Mouse (Mus musculus): ENCODE results near the gene Ddx54. TPM values are rescaled to one million over a fixed set of nuclear protein-coding genes. Genes with fewer than 3 reads are reported as not detected.

Gene Ddx54
- polyA plus RNA-seq, 1 experiment from 2014 or later: 38.4 TPM

DNA sequence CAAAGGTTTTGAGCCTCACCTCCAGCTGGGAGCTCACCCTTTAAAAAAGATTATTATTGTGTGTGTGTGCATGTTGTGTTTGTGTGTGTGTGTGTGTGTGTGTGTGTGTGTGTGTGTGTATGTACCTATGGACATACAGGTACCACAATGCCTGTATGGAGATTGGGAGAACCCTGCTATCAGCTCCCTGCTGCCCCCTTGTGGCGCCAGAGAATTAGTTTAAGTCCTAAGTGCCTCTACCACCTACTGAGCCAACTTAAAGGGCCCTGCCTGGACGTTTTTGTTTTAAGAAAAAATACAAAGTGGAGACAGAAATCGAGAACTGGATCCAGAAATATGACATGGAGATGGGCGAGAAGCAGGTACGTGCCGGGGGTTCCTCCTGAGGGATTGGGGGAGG, 7.7 kb upstream of the Ddx54 start:
- no peaks in the 10 kb centered on the region for H3K36me3 ChIP-seq (ENCODE audit: control insufficient read depth, insufficient read depth, low read length)
- peak overlapping the region; percentile 71 for H3K27ac ChIP-seq (ENCODE audit: low read depth, low read length)
- peak overlapping the region; percentile 71 for H3K4me2 ChIP-seq (ENCODE audit: low read length)
- peak overlapping the region; percentile 65 for H3K9ac ChIP-seq (ENCODE audit: low read depth, low read length)
- H3K27me3 ChIP-seq (replicated peaks; ENCODE audit: control insufficient read depth, insufficient read depth, low read length): no peaks in the 10 kb centered on the region
- H3K4me3 ChIP-seq (ENCODE audit: low read length): peak overlapping the region; percentile 38
- no peak for ATAC-seq
- no peaks in the 10 kb centered on the region for H3K9me3 ChIP-seq (ENCODE audit: control insufficient read depth, low read length)
- peaks cover 5% of the 10 kb centered on the region; the same call in 1 of the 2 replicates for H3K4me1 ChIP-seq (ENCODE audit: control insufficient read depth, insufficient read depth, low read depth, low read length)
- WGBS: 1% methylated on average over 6 of the region's 6 CpGs

- no peaks in the 10 kb centered on the region for H3K36me3 ChIP-seq (ENCODE audit: control insufficient read depth, insufficient read depth, low read length)
- WGBS: 2% methylated on average over 10 of the region's 10 CpGs
- H3K4me2 ChIP-seq (ENCODE audit: low read length): peak overlapping the region; percentile 71
- H3K27me3 ChIP-seq (replicated peaks; ENCODE audit: control insufficient read depth, insufficient read depth, low read length): no peaks in the 10 kb centered on the region
- peak overlapping the region; percentile 71 for H3K27ac ChIP-seq (ENCODE audit: low read depth, low read length)
- H3K9ac ChIP-seq (ENCODE audit: low read depth, low read length): peak overlapping the region; percentile 65
- H3K4me3 ChIP-seq (ENCODE audit: low read length): peak overlapping the region; percentile 38
- H3K4me1 ChIP-seq (ENCODE audit: control insufficient read depth, insufficient read depth, low read depth, low read length): peaks cover 7% of the 10 kb centered on the region; the same call in 1 of the 2 replicates
- H3K9me3 ChIP-seq (ENCODE audit: control insufficient read depth, low read length): no peaks in the 10 kb centered on the region
- peak; percentile 60 for ATAC-seq
Observed at GRCm38 (mm10) chr5:120605241-120605661, 7.3 kb upstream of the Ddx54 start.

- Histone ChIP-seq H3K4me1 (ENCODE audit: control insufficient read depth, insufficient read depth, low read depth, low read length) (peaks cover 7% of the 10 kb centered on the region), H3K27me3 (replicated peaks; ENCODE audit: control insufficient read depth, insufficient read depth, low read length) (no peaks in the 10 kb centered on the region), H3K36me3 (ENCODE audit: control insufficient read depth, insufficient read depth, low read length) (no peaks in the 10 kb centered on the region), H3K4me3 (ENCODE audit: low read length) (peak overlapping the region; percentile 38), H3K4me2 (ENCODE audit: low read length) (peak overlapping the region; percentile 71), H3K9ac (ENCODE audit: low read depth, low read length) (peak overlapping the region; percentile 65), H3K27ac (ENCODE audit: low read depth, low read length) (no peak overlapping the region), H3K9me3 (ENCODE audit: control insufficient read depth, low read length) (no peaks in the 10 kb centered on the region)
- ATAC-seq: peak; percentile 74
- 0% methylated on average over 8 of the region's 8 CpGs for WGBS
Observed at GRCm38 (mm10) chr5:120605688-120606087, 6.9 kb upstream of the Ddx54 start.

GRCm38 (mm10) chr5:120606590-120607200, 5.8 kb upstream of the Ddx54 start:
- Histone ChIP-seq H3K4me3 (ENCODE audit: low read length) (no peak overlapping the region), H3K4me2 (ENCODE audit: low read length) (no peak overlapping the region), H3K36me3 (ENCODE audit: control insufficient read depth, insufficient read depth, low read length) (no peaks in the 10 kb centered on the region), H3K9me3 (ENCODE audit: control insufficient read depth, low read length) (no peaks in the 10 kb centered on the region), H3K4me1 (ENCODE audit: control insufficient read depth, insufficient read depth, low read depth, low read length) (peaks cover 16% of the 10 kb centered on the region), H3K9ac (ENCODE audit: low read depth, low read length) (no peak overlapping the region), H3K27ac (ENCODE audit: low read depth, low read length) (no peak overlapping the region), H3K27me3 (replicated peaks; ENCODE audit: control insufficient read depth, insufficient read depth, low read length) (no peaks in the 10 kb centered on the region)
- 73% methylated on average over 25 of the region's 25 CpGs for WGBS
- no peak for ATAC-seq

- Histone ChIP-seq H3K4me1 (ENCODE audit: control insufficient read depth, insufficient read depth, low read depth, low read length) (peaks cover 16% of the 10 kb centered on the region), H3K4me2 (ENCODE audit: low read length) (no peak overlapping the region), H3K4me3 (ENCODE audit: low read length) (no peak overlapping the region), H3K36me3 (ENCODE audit: control insufficient read depth, insufficient read depth, low read length) (no peaks in the 10 kb centered on the region), H3K27ac (ENCODE audit: low read depth, low read length) (no peak overlapping the region), H3K9me3 (ENCODE audit: control insufficient read depth, low read length) (no peaks in the 10 kb centered on the region), H3K27me3 (replicated peaks; ENCODE audit: control insufficient read depth, insufficient read depth, low read length) (no peaks in the 10 kb centered on the region), H3K9ac (ENCODE audit: low read depth, low read length) (no peak overlapping the region)
- 78% methylated on average over 3 of the region's 3 CpGs for WGBS
- no peak for ATAC-seq
Observed at GRCm38 (mm10) chr5:120607335-120607734, 5.2 kb upstream of the Ddx54 start.

DNA sequence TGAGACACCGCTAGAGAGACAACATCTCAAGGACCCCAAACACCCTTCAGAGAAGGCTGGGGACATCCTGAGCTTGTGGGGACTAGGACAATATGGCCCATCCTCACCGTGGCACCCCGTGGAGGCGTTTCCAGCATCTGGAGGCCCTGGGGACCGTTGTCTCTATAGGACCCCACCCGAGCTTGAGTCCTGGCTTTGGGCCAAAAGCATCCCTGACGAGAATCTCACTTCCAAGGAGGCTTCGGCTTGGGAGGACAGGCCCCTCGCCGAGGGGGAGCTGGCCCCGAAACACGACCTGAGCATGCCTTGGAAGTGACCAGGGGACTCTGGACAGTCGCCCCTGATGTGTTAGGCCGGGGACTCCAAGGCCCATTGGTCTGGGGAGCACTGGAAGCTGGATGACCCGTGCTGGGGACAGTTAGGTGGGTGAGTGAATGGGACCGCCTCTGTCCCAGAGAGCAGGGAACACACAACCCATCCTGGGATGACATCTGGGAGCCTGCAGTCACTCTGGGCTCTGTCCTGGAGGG, 3.2 kb upstream of the Ddx54 start:
- Histone ChIP-seq H3K4me2 (ENCODE audit: low read length) (no peak overlapping the region), H3K36me3 (ENCODE audit: control insufficient read depth, insufficient read depth, low read length) (no peaks in the 10 kb centered on the region), H3K9me3 (ENCODE audit: control insufficient read depth, low read length) (no peaks in the 10 kb centered on the region), H3K4me3 (ENCODE audit: low read length) (no peak overlapping the region), H3K27ac (ENCODE audit: low read depth, low read length) (no peak overlapping the region), H3K9ac (ENCODE audit: low read depth, low read length) (no peak overlapping the region; the same call in 1 of the 2 replicates), H3K4me1 (ENCODE audit: control insufficient read depth, insufficient read depth, low read depth, low read length) (peaks cover 22% of the 10 kb centered on the region), H3K27me3 (replicated peaks; ENCODE audit: control insufficient read depth, insufficient read depth, low read length) (no peaks in the 10 kb centered on the region)
- ATAC-seq: no peak
- WGBS: 79% methylated on average over 16 of the region's 16 CpGs

DNA sequence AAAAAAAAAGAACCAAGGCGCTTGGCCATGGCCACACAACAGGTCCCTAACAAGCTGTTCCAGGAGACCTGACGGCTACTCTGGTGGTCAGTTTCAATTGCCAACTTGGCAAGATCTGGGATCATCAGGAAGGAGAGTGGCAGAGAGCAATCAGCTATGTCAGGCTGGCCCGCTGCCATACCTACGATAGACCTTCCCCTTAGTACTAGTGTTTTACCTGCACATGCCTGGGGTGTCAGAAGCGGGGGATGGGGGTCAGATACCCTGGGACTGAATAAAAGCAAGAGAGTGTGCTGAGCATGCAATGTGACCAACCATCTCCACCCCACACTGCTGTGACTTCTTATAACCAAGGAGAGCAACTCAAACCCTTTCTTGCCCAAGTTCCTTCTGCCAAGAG, 1.6 kb upstream of the Ddx54 start:
- no peak overlapping the region for H3K9ac ChIP-seq (ENCODE audit: low read depth, low read length)
- 96% methylated on average over 5 of the region's 5 CpGs for WGBS
- H3K27me3 ChIP-seq (replicated peaks; ENCODE audit: control insufficient read depth, insufficient read depth, low read length): no peaks in the 10 kb centered on the region
- H3K4me1 ChIP-seq (ENCODE audit: control insufficient read depth, insufficient read depth, low read depth, low read length): peaks cover 17% of the 10 kb centered on the region
- H3K4me2 ChIP-seq (ENCODE audit: low read length): peak overlapping the region; percentile 60
- no peak overlapping the region for H3K27ac ChIP-seq (ENCODE audit: low read depth, low read length)
- H3K36me3 ChIP-seq (ENCODE audit: control insufficient read depth, insufficient read depth, low read length): no peaks in the 10 kb centered on the region
- ATAC-seq: no peak
- no peak overlapping the region; the same call in 1 of the 2 replicates for H3K4me3 ChIP-seq (ENCODE audit: low read length)
- H3K9me3 ChIP-seq (ENCODE audit: control insufficient read depth, low read length): no peaks in the 10 kb centered on the region

GRCm38 (mm10) chr5:120611416-120611815, 1.1 kb upstream of the Ddx54 start:
- H3K4me1 ChIP-seq (ENCODE audit: control insufficient read depth, insufficient read depth, low read depth, low read length): peaks cover 17% of the 10 kb centered on the region
- no peaks in the 10 kb centered on the region for H3K36me3 ChIP-seq (ENCODE audit: control insufficient read depth, insufficient read depth, low read length)
- H3K27me3 ChIP-seq (replicated peaks; ENCODE audit: control insufficient read depth, insufficient read depth, low read length): no peaks in the 10 kb centered on the region
- no peak for ATAC-seq
- H3K27ac ChIP-seq (ENCODE audit: low read depth, low read length): no peak overlapping the region
- WGBS: 46% methylated on average over 8 of the region's 8 CpGs
- peak overlapping the region; percentile 63 for H3K9ac ChIP-seq (ENCODE audit: low read depth, low read length)
- no peaks in the 10 kb centered on the region for H3K9me3 ChIP-seq (ENCODE audit: control insufficient read depth, low read length)
- peak overlapping the region; percentile 60 for H3K4me2 ChIP-seq (ENCODE audit: low read length)
- H3K4me3 ChIP-seq (ENCODE audit: low read length): peak overlapping the region; percentile 84

GRCm38 (mm10) chr5:120612822-120613604, 474 bp downstream of the Ddx54 start:
- H3K4me2 ChIP-seq (ENCODE audit: low read length): peak overlapping the region; percentile 90
- peak; percentile 94 for ATAC-seq
- no peaks in the 10 kb centered on the region for H3K27me3 ChIP-seq (replicated peaks; ENCODE audit: control insufficient read depth, insufficient read depth, low read length)
- H3K9ac ChIP-seq (ENCODE audit: low read depth, low read length): peak overlapping the region; percentile 78
- no peaks in the 10 kb centered on the region for H3K9me3 ChIP-seq (ENCODE audit: control insufficient read depth, low read length)
- H3K27ac ChIP-seq (ENCODE audit: low read depth, low read length): peak overlapping the region; percentile 91
- peaks cover 8% of the 10 kb centered on the region for H3K36me3 ChIP-seq (ENCODE audit: control insufficient read depth, insufficient read depth, low read length)
- WGBS: under 1% methylated on average over 69 of the region's 69 CpGs
- peaks cover 17% of the 10 kb centered on the region for H3K4me1 ChIP-seq (ENCODE audit: control insufficient read depth, insufficient read depth, low read depth, low read length)
- peak overlapping the region; percentile 84 for H3K4me3 ChIP-seq (ENCODE audit: low read length)
